Mouse (Mus musculus) intestine, embryonic 16.5 days (tissue): Measurements from ENCODE around the gene Slc25a22. TPM values are rescaled to one million over a fixed set of nuclear protein-coding genes. Genes with fewer than 3 reads are reported as not detected.
A peak's percentile ranks its signal among the peaks of the same experiment; 100 is the strongest.

Source experiments
- ATAC-seq: fragments of 200-750 bp; cut with Nextera tagmentation; 2 replicates; pipeline ENCODE4 v1.8.0; 2017; ENCODE audit warnings: moderate TSS enrichment, moderate library complexity
- H3K27ac ChIP-seq: fragments of 300-500 bp; sonication (generic); 2 replicates; pipeline ENCODE4 v1.5.1; 2014; ENCODE audit warnings: mild to moderate bottlenecking, low read length
- H3K27me3 ChIP-seq: fragments of 300-500 bp; sonication (generic); replicated peaks from 2 replicates; pipeline ENCODE4 v1.6.1; 2014; ENCODE audit warnings: low read length, control low read depth, mixed read lengths; ENCODE audit not compliant: control insufficient read depth, insufficient read depth
- H3K36me3 ChIP-seq: fragments of 300-500 bp; sonication (generic); 2 replicates; pipeline ENCODE4 v1.6.1; 2014; ENCODE audit warnings: low read length, control low read depth; ENCODE audit not compliant: control insufficient read depth, insufficient read depth
- H3K4me1 ChIP-seq: fragments of 300-500 bp; sonication (generic); 2 replicates; pipeline ENCODE4 v1.6.1; 2014; ENCODE audit warnings: low read length, control low read depth, mixed read lengths; ENCODE audit not compliant: control insufficient read depth, insufficient read depth
- H3K4me2 ChIP-seq: fragments of 300-500 bp; sonication (generic); 2 replicates; pipeline ENCODE4 v1.6.1; 2014; ENCODE audit warnings: low read depth, low read length, control low read depth
- H3K4me3 ChIP-seq: fragments of 300-500 bp; sonication (generic); 2 replicates; pipeline ENCODE4 v1.5.1; 2014; ENCODE audit warnings: mild to moderate bottlenecking, low read length
- H3K9ac ChIP-seq: fragments of 300-500 bp; sonication (generic); 2 replicates; pipeline ENCODE4 v1.6.1; 2014; ENCODE audit warnings: low read depth, low read length
- H3K9me3 ChIP-seq: fragments of 300-500 bp; sonication (generic); 2 replicates; pipeline ENCODE4 v1.6.1; 2016; ENCODE audit warnings: low read length, control low read depth; ENCODE audit not compliant: control insufficient read depth
- WGBS: fragments of 180-500 bp; shearing (Covaris S2); extraction: QIAGEN DNeasy Blood & Tissue Kit; methylation state at CpG from one replicate; pipeline ENCODE4 v1.1.7; 2014; 5-methylcytosine and 5-hydroxymethylcytosine counted together
- polyA plus RNA-seq: library from polyadenylated mRNA; unstranded; fragments of >200 nt; fragmentation: Nextera tagmentation; extraction: Ambion mirVana; gene quantifications from 2 replicates; pipeline ENCODE4 v1.2.1, GENCODE M21; 2015

Slc25a22 gene
- polyA plus RNA-seq, 1 experiment from 2014 or later, result 34.6 TPM

- Histone ChIP-seq H3K27ac (no peak overlapping the region), H3K27me3 (no peaks in the 10 kb centered on the region), H3K4me3 (no peak overlapping the region), H3K36me3 (peaks cover 21% of the 10 kb centered on the region), H3K4me2 (no peak overlapping the region), H3K9me3 (no peaks in the 10 kb centered on the region), H3K9ac (no peak overlapping the region), H3K4me1 (peaks cover 42% of the 10 kb centered on the region)
- ATAC-seq, result no peak
- WGBS, result 86% methylated on average over 6 of the region's 6 CpGs
Observed at GRCm38 (mm10) chr7:141432741-141433516, 4.8 kb downstream of the Slc25a22 start.

DNA sequence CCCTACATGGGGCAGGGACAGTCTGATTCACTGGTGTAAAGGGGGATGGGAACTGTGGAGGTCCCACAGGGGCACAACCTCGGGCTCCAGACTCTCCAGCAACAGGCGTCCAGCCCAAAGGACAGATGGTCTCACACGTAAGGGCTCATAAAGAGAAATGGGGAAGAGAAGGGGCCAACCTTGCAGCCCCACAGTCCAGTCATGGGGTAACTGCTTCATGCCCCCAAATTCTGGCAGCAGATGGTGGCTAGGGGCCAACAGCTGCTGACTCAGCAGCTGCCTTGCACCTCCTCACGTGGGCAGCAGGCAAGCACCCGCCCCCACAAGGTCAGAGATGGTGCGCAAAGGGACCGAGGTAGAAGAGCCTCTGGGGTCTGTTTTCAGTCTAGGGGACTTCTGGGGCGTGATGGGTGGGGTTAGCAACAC lies 5.5 kb downstream of the Slc25a22 start:
- no peak for ATAC-seq

GRCm38 (mm10) chr7:141431434-141432185 lies 6.1 kb downstream of the Slc25a22 start:
- Histone ChIP-seq H3K4me1 (peaks cover 39% of the 10 kb centered on the region), H3K9ac (no peak overlapping the region), H3K4me2 (no peak overlapping the region), H3K27ac (no peak overlapping the region), H3K4me3 (no peak overlapping the region), H3K27me3 (no peaks in the 10 kb centered on the region), H3K36me3 (peaks cover 21% of the 10 kb centered on the region), H3K9me3 (no peaks in the 10 kb centered on the region)
- ATAC-seq, result no peak
- 94% methylated on average over 19 of the region's 19 CpGs for WGBS

More for the DNA sequence above, 5.5 kb downstream of the Slc25a22 start:
- H3K9ac ChIP-seq, result peak overlapping the region; percentile 14; the same call in 1 of the 2 replicates
- H3K4me1 ChIP-seq, result peaks cover 42% of the 10 kb centered on the region
- no peaks in the 10 kb centered on the region for H3K9me3 ChIP-seq
- H3K36me3 ChIP-seq, result peaks cover 21% of the 10 kb centered on the region
- no peak overlapping the region for H3K27ac ChIP-seq
- H3K27me3 ChIP-seq, result no peaks in the 10 kb centered on the region
- 83% methylated on average over 8 of the region's 8 CpGs for WGBS
- H3K4me3 ChIP-seq, result no peak overlapping the region
- no peak overlapping the region for H3K4me2 ChIP-seq

- peaks cover 31% of the 10 kb centered on the region for H3K4me1 ChIP-seq
- H3K27me3 ChIP-seq, result no peaks in the 10 kb centered on the region
- 95% methylated on average over 9 of the region's 9 CpGs for WGBS
- H3K4me2 ChIP-seq, result no peak overlapping the region
- no peaks in the 10 kb centered on the region for H3K9me3 ChIP-seq
- H3K27ac ChIP-seq, result no peak overlapping the region
- H3K4me3 ChIP-seq, result no peak overlapping the region
- no peak for ATAC-seq
- 0 out of 2 replicates have a peak overlapping the region, but pooled peaks have one; percentile 14 for H3K9ac ChIP-seq
- peaks cover 21% of the 10 kb centered on the region for H3K36me3 ChIP-seq
Observed at GRCm38 (mm10) chr7:141430585-141431240, 7.0 kb downstream of the Slc25a22 start.

DNA sequence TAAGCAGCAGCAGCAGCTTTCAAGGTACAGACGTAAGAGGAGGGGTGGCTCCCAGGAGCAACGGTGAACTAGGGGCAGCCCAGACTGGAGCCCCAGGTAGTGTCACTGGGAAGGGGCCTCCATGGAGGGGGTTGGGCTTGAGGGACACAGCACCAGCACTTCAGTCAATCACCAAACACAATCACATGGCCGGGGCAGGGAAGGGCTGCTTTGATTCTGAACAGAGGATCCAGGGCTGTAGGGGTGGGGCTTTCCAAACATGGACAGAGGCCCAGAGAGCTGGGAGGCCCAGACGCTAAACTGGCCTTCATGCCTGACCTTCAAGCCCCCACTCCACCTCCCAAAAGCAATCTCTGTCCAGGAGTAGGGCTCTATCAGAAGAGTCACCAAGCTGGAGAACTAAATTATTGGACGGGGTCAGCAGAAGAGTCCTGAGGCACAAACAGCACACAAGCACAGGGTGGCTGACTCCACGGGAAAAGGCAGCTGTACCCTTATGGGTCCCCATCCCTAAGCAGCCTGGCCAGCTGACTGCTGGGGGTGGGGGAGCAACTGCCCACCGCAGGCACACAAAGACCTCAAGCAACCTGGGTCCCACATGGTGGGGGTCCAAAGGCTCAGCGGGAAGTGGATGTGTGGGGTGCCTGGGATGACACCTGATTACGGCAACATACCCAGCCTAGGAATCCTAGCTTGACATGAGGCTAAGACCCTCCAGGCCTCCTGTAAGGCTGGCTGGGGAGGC lies 7.7 kb downstream of the Slc25a22 start:
- no peak overlapping the region for H3K4me3 ChIP-seq
- H3K27ac ChIP-seq, result no peak overlapping the region
- H3K9ac ChIP-seq, result 0 out of 2 replicates have a peak overlapping the region, but pooled peaks have one; percentile 14
- no peaks in the 10 kb centered on the region for H3K9me3 ChIP-seq
- H3K36me3 ChIP-seq, result peaks cover 21% of the 10 kb centered on the region
- WGBS, result 59% methylated on average over 9 of the region's 9 CpGs
- H3K4me1 ChIP-seq, result peaks cover 24% of the 10 kb centered on the region
- ATAC-seq, result no peak
- H3K27me3 ChIP-seq, result no peaks in the 10 kb centered on the region
- no peak overlapping the region for H3K4me2 ChIP-seq

DNA sequence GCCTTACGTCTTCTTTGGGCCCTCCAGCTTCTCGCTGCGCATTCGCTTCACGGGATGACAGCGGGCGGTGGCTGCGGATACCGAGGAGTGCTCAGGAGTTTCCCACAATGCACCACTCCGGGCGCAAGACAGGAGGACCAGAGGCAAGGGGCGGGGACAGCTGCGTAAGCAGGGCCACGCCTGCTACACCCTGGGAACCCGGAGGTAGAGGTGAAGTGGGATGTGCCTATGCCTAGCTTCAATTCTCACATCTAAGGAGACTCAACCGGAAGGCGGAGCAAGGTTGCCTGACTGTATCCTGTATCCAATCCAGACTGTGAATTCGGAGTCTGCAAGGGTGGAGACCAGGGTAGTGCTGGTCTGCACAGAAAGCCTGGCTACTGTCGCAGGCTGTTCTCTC lies 8.4 kb downstream of the Slc25a22 start, which contains the start of gene Cend1:
Gene Cend1 (minus strand): TSS at position 182 of the 400 bp plus-strand sequence.
- peaks cover 21% of the 10 kb centered on the region for H3K36me3 ChIP-seq
- H3K9ac ChIP-seq, result 0 out of 2 replicates have a peak within 1 kb of the TSS, but pooled peaks have one; percentile 14
- H3K4me3 ChIP-seq, result no peak within 1 kb of the TSS
- 0 out of 2 replicates have a peak within 1 kb of the TSS, but pooled peaks have one; percentile 10 for H3K4me2 ChIP-seq
- peaks cover 17% of the 10 kb centered on the region for H3K4me1 ChIP-seq
- ATAC-seq, result peak; percentile 62
- H3K27me3 ChIP-seq, result no peaks in the 10 kb centered on the region
- no peaks in the 10 kb centered on the region for H3K9me3 ChIP-seq
- WGBS, result 7% methylated on average over 19 of the region's 19 CpGs
- H3K27ac ChIP-seq, result no peak within 1 kb of the TSS

- H3K9me3 ChIP-seq, result no peaks in the 10 kb centered on the region
- H3K36me3 ChIP-seq, result peaks cover 20% of the 10 kb centered on the region
- H3K4me3 ChIP-seq, result no peak overlapping the region
- H3K27ac ChIP-seq, result no peak overlapping the region
- H3K27me3 ChIP-seq, result no peaks in the 10 kb centered on the region
- WGBS, result 57% methylated on average over 5 of the region's 5 CpGs
- no peak overlapping the region for H3K9ac ChIP-seq
- ATAC-seq, result no peak
- H3K4me1 ChIP-seq, result peaks cover 11% of the 10 kb centered on the region
- no peak overlapping the region for H3K4me2 ChIP-seq
Observed at GRCm38 (mm10) chr7:141428701-141429100, 9.0 kb downstream of the Slc25a22 start.

DNA sequence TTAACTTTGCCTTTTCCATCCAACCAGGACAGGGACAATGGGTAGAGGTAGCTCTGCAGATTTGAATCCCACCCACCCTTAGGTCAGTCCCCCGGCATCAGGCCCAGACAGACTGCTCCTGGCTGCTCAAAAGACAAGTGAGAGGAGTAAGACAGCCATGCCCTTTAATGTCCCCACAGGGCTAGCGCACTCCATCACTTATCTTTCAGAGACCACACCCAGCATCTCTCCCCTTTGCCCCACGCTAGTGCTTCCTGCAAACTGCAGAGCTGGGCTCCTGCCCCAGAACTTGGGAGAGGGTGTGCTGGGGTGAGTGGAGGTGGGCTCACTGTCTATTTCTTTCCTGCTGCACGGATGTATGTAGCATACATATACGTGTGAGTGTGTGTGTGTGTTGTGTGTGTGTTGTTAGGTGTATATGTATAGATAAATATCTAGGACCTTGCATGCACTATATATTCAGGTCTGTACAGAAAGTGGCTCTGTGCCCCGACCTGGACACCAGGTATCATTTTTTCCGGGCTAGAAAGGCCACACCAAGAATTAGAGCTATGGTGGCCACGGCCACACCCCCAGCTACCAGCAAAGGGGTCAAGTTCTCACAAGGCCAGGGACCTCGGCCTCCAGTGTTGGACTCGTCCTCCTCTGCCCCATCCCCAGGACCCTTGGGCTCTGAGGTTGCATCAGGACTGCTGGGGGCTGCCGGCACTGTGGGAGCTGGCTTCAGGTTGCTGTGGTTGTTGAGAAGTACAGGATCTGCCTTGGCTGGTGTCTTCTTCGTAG lies 10.6 kb downstream of the Slc25a22 start:
- 79% methylated on average over 12 of the region's 12 CpGs for WGBS
- no peak overlapping the region for H3K9ac ChIP-seq
- ATAC-seq, result no peak
- no peak overlapping the region for H3K4me3 ChIP-seq
- peaks cover 11% of the 10 kb centered on the region; the same call in 1 of the 2 replicates for H3K4me1 ChIP-seq
- no peak overlapping the region for H3K27ac ChIP-seq
- H3K27me3 ChIP-seq, result no peaks in the 10 kb centered on the region
- no peaks in the 10 kb centered on the region for H3K9me3 ChIP-seq
- peaks cover 16% of the 10 kb centered on the region for H3K36me3 ChIP-seq
- H3K4me2 ChIP-seq, result no peak overlapping the region
